In the genomic region with DNA sequence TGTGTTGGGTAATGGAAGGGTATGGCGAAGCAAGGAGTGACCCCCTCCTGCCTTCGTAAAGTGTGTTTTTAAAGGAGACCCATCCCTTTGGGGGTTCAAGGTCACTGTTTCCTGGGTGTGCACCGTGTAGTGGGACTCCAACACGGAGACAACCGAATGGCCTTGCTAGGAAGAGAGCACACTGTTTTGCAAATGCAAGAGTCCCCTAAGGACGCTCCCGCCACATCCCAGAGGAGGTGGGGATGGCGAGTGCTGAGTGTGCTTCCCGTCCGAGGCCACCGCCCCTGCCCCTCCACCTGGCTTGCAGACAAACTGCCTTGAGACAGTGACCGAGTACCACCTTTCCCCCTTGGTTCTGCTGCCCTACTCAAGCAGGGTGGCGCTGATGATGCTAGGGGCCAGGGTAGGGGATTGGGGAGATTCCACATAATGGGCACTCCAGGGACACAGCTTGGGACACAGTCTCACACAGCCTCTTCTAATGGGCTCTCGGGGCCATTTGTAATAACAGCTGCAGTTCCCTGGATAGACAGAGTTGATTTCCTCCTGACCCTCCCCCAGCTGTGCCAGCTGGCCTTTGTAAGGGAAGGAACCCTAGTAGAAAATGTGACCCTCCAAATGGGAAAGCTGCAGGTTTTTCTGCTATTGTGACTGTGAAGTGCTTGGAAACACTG, we compare ENCODE assay signal across 8 mouse cellular contexts. TPM values are rescaled to one million over a fixed set of nuclear protein-coding genes. Genes with fewer than 3 reads are reported as not detected.
DNase-seq lines count a peak whose midpoint lies in the region; ATAC-seq and TF ChIP-seq lines count a peak whose summit lies in the region.

No protein-coding gene starts in this region.

- no peak for ATAC-seq in kidney, embryonic 16.5 days (ENCODE audit: low FRiP score, low TSS enrichment)
- no peak for ATAC-seq in hindbrain, embryonic 13.5 days (ENCODE audit: low FRiP score)
- ATAC-seq in midbrain, embryonic 15.5 days (replicated peaks), result no peak

- H3K4me3 ChIP-seq in kidney, embryonic 16.5 days (ENCODE audit: low read length), result peak overlapping the region; percentile 74
- H3K4me3 ChIP-seq in cortical plate, adult 2 months (ENCODE audit: insufficient read depth, low read length), result peak overlapping the region; percentile 55
- peak overlapping the region; percentile 83 for H3K4me3 ChIP-seq in hindbrain, embryonic 13.5 days
- H3K4me3 ChIP-seq in midbrain, embryonic 15.5 days, result peak overlapping the region; percentile 76

- H3K36me3 ChIP-seq in kidney, embryonic 16.5 days (ENCODE audit: insufficient read depth, low read length), result no peaks in the 10 kb centered on the region
- no peaks in the 10 kb centered on the region for H3K36me3 ChIP-seq in hindbrain, embryonic 13.5 days
- H3K36me3 ChIP-seq in midbrain, embryonic 15.5 days (replicated peaks), result no peaks in the 10 kb centered on the region

- DNase-seq in kidney, adult 9 months, result no peak
- DNase-seq in gastrocnemius, postnatal 10 days, result no peak
- DNase-seq in c-Kit-positive CD71-positive TER-119-positive erythroid progenitor cells, embryonic 14.5 days (ENCODE audit: low spot score), result no peak
- no peak for DNase-seq in left cerebral cortex, adult 18-20 months (ENCODE audit: low spot score in 2 of 2)

- H3K4me2 ChIP-seq in kidney, embryonic 16.5 days (replicated peaks; ENCODE audit: low read depth, low read length), result peak overlapping the region; percentile 98
- H3K4me2 ChIP-seq in hindbrain, embryonic 13.5 days, result peak overlapping the region; percentile 96
- peak overlapping the region; percentile 94 for H3K4me2 ChIP-seq in midbrain, embryonic 15.5 days

- H3K27ac ChIP-seq in kidney, embryonic 16.5 days (ENCODE audit: low read length), result no peak overlapping the region
- no peak overlapping the region for H3K27ac ChIP-seq in cortical plate, adult 2 months (ENCODE audit: insufficient read depth, low read length)
- H3K27ac ChIP-seq in hindbrain, embryonic 13.5 days, result peak overlapping the region; percentile 95
- H3K27ac ChIP-seq in midbrain, embryonic 15.5 days, result peak overlapping the region; percentile 1; the same call in 1 of the 2 replicates

- no peak for TF ChIP-seq POLR2A in cortical plate, adult 2 months (IDR thresholded peaks at IDR 0.05; ENCODE audit: extremely low read depth, insufficient read depth, low read length)

- TF ChIP-seq CTCF in cortical plate, adult 2 months (IDR thresholded peaks at IDR 0.05; ENCODE audit: extremely low read depth, insufficient read depth, low read length), result no peak

- peaks cover 24% of the 10 kb centered on the region for H3K4me1 ChIP-seq in kidney, embryonic 16.5 days (ENCODE audit: insufficient read depth, low read length)
- peaks cover 7% of the 10 kb centered on the region for H3K4me1 ChIP-seq in cortical plate, adult 2 months (ENCODE audit: control insufficient read depth, insufficient read depth, low read length)
- peaks cover 54% of the 10 kb centered on the region for H3K4me1 ChIP-seq in hindbrain, embryonic 13.5 days (replicated peaks)
- peaks cover 45% of the 10 kb centered on the region for H3K4me1 ChIP-seq in midbrain, embryonic 15.5 days

- no peaks in the 10 kb centered on the region for H3K9me3 ChIP-seq in kidney, embryonic 16.5 days (ENCODE audit: low read length)
- H3K9me3 ChIP-seq in hindbrain, embryonic 13.5 days, result no peaks in the 10 kb centered on the region
- H3K9me3 ChIP-seq in midbrain, embryonic 15.5 days, result no peaks in the 10 kb centered on the region

- WGBS in kidney, embryonic 16.5 days, result 7% methylated on average over 14 of the region's 14 CpGs
- 3% methylated on average over 14 of the region's 14 CpGs for WGBS in hindbrain, embryonic 13.5 days
- 7% methylated on average over 14 of the region's 14 CpGs for WGBS in midbrain, embryonic 15.5 days

- peak overlapping the region; percentile 79; the same call in 1 of the 2 replicates for H3K9ac ChIP-seq in kidney, embryonic 16.5 days (replicated peaks; ENCODE audit: low read length)
- H3K9ac ChIP-seq in hindbrain, embryonic 13.5 days, result peak overlapping the region; percentile 93
- H3K9ac ChIP-seq in midbrain, embryonic 15.5 days, result peak overlapping the region; percentile 23

- peaks cover 29% of the 10 kb centered on the region for H3K27me3 ChIP-seq in kidney, embryonic 16.5 days (ENCODE audit: insufficient read depth, low read length)
- H3K27me3 ChIP-seq in hindbrain, embryonic 13.5 days, result peaks cover 8% of the 10 kb centered on the region
- H3K27me3 ChIP-seq in midbrain, embryonic 15.5 days (replicated peaks), result no peaks in the 10 kb centered on the region

RNA-seq across cellular contexts. Expression of gene Frat1, which starts 2.1 kb away (rescaled TPM):
- 6.2 and 6.5 TPM in 2 replicates for polyA plus RNA-seq in kidney, embryonic 16.5 days (2015; fragmentation: Nextera tagmentation; extraction: Ambion mirVana)
- 9.3 and 10.5 TPM in 2 replicates for polyA plus RNA-seq in cortical plate, adult 2 months (2012; rRNA removed)
- 25.6 and 27.8 TPM in 2 replicates for polyA plus RNA-seq in hindbrain, embryonic 13.5 days (2015; fragmentation: Nextera tagmentation; extraction: Ambion mirVana)
- 30.1 and 30.9 TPM in 2 replicates for polyA plus RNA-seq in midbrain, embryonic 15.5 days (2015; fragmentation: Nextera tagmentation; extraction: Ambion mirVana)
- total RNA-seq in gastrocnemius, postnatal 10 days (2021), result 1 to 10 TPM; 5.6 to 6.1 TPM
- 10 to 100 TPM; 14.0 to 15.7 TPM for total RNA-seq in left cerebral cortex, adult 18-20 months (2021)

RNA-seq across cellular contexts. Expression of gene Frat2, which starts 16.1 kb away (rescaled TPM):
- polyA plus RNA-seq in kidney, embryonic 16.5 days (2015; fragmentation: Nextera tagmentation; extraction: Ambion mirVana), result 3.7 and 4.7 TPM in 2 replicates
- 5.8 and 6.2 TPM in 2 replicates for polyA plus RNA-seq in cortical plate, adult 2 months (2012; rRNA removed)
- 8.4 and 10.4 TPM in 2 replicates for polyA plus RNA-seq in hindbrain, embryonic 13.5 days (2015; fragmentation: Nextera tagmentation; extraction: Ambion mirVana)
- 9.5 and 9.7 TPM in 2 replicates for polyA plus RNA-seq in midbrain, embryonic 15.5 days (2015; fragmentation: Nextera tagmentation; extraction: Ambion mirVana)
- total RNA-seq in gastrocnemius, postnatal 10 days (2021), result 10 to 100 TPM; 17.3 to 23.7 TPM
- total RNA-seq in left cerebral cortex, adult 18-20 months (2021), result 1 to 10 TPM; 7.1 to 7.4 TPM

RNA-seq across cellular contexts. Expression of gene Arhgap19, which starts 30.0 kb away (rescaled TPM):
- polyA plus RNA-seq in kidney, embryonic 16.5 days (2015; fragmentation: Nextera tagmentation; extraction: Ambion mirVana), result 28.0 and 31.1 TPM in 2 replicates
- 2.7 and 3.0 TPM in 2 replicates for polyA plus RNA-seq in cortical plate, adult 2 months (2012; rRNA removed)
- 6.3 and 7.6 TPM in 2 replicates for polyA plus RNA-seq in hindbrain, embryonic 13.5 days (2015; fragmentation: Nextera tagmentation; extraction: Ambion mirVana)
- polyA plus RNA-seq in midbrain, embryonic 15.5 days (2015; fragmentation: Nextera tagmentation; extraction: Ambion mirVana), result 5.2 and 6.2 TPM in 2 replicates
- total RNA-seq in gastrocnemius, postnatal 10 days (2021), result 10 to 100 TPM in 1 of 2 experiments, 1 to 10 TPM in 1; 9.5 to 11.6 TPM
- 1 to 10 TPM; 3.2 to 3.8 TPM for total RNA-seq in left cerebral cortex, adult 18-20 months (2021)

Comparison
In these comparisons a context has a peak if more than half of its experiments do, and no peak if none do; other contexts are left out.
1. H3K27ac ChIP-seq: peak in hindbrain, embryonic 13.5 days (single experiment) and midbrain, embryonic 15.5 days (single experiment); none in kidney, embryonic 16.5 days (single experiment) and cortical plate, adult 2 months (single experiment).
2. H3K9ac ChIP-seq: peak in every context shown above with its lines; median percentile 93 in hindbrain, embryonic 13.5 days; 79 in kidney, embryonic 16.5 days; 23 in midbrain, embryonic 15.5 days.
3. Peak in every context shown above with its lines, with median percentiles within 50 percentile points of each other: H3K4me2 ChIP-seq and H3K4me3 ChIP-seq.